Mouse (Mus musculus) CD4-positive, CD25-positive, alpha-beta regulatory T cell, adult 4 months (primary cell): ENCODE results near the gene Gm44790. TPM values are rescaled to one million over a fixed set of nuclear protein-coding genes. Genes with fewer than 3 reads are reported as not detected.
"Not testable (repeated sequence)": the region's sequence is repeated elsewhere in the genome, so short reads cannot be mapped to it uniquely, and the experiment has no call there.

Source experiments
- ATAC-seq: one replicate; pipeline ENCODE4 v1.8.0; 2017
- polyA plus RNA-seq, 2 experiments: library from polyadenylated mRNA; unstranded; fragments of 100-300 nt; shearing (Covaris generic); gene quantifications; one replicate each; pipeline ENCODE4 v1.2.1; 2017

Gene Gm44790
- polyA plus RNA-seq, 2 experiments from 2014 or later = not detected

GRCm38 (mm10) chr6:86474646-86475181, 48.3 kb downstream of the Gm44790 start:
- no peak for ATAC-seq

GRCm38 (mm10) chr6:86475462-86476167, 49.2 kb downstream of the Gm44790 start:
- ATAC-seq = no peak

- no peak for ATAC-seq
These were observed 50.5 kb downstream of the Gm44790 start for GRCm38 (mm10) chr6:86476931-86477330.

- ATAC-seq = no peak
These were observed 52.9 kb downstream of the Gm44790 start for GRCm38 (mm10) chr6:86479311-86479710.

GRCm38 (mm10) chr6:86479816-86480188, 53.3 kb downstream of the Gm44790 start:
- no peak for ATAC-seq

- ATAC-seq = no peak
These were observed 53.9 kb downstream of the Gm44790 start for GRCm38 (mm10) chr6:86480189-86480831.

- no peak for ATAC-seq
These were observed 55.4 kb downstream of the Gm44790 start for GRCm38 (mm10) chr6:86481871-86482270.

- no peak for ATAC-seq
These were observed 59.6 kb downstream of the Gm44790 start for GRCm38 (mm10) chr6:86485943-86486640.

GRCm38 (mm10) chr6:86487358-86488148, 61.1 kb downstream of the Gm44790 start:
- ATAC-seq = peak; percentile 87

- no peak for ATAC-seq
These were observed 61.7 kb downstream of the Gm44790 start for GRCm38 (mm10) chr6:86488149-86488485.

GRCm38 (mm10) chr6:86489945-86490344, 63.5 kb downstream of the Gm44790 start:
- ATAC-seq = no peak

GRCm38 (mm10) chr6:86490413-86490812, 64.0 kb downstream of the Gm44790 start:
- ATAC-seq = not testable (repeated sequence)

- ATAC-seq = no peak
These were observed 67.2 kb downstream of the Gm44790 start for GRCm38 (mm10) chr6:86493469-86494263.

GRCm38 (mm10) chr6:86494767-86495166, 68.3 kb downstream of the Gm44790 start:
- ATAC-seq = no peak

Other genes starting within 250 kb of the Gm44790 start
- under 1 TPM in 1 of 2 experiments, not detected in 1; 0.30 TPM for gene Tgfa, start 231.4 kb upstream of the Gm44790 start, polyA plus RNA-seq
- gene Fam136a, start 61.0 kb upstream of the Gm44790 start, polyA plus RNA-seq = 10 to 100 TPM; 56.6 to 65.9 TPM
- gene Snrpg, start 55.4 kb upstream of the Gm44790 start, polyA plus RNA-seq = 100 to 1,000 TPM; 319 to 477 TPM
- gene Pcyox1, start 29.5 kb upstream of the Gm44790 start, polyA plus RNA-seq = 10 to 100 TPM in 1 of 2 experiments, 1 to 10 TPM in 1; 8.5 to 10.4 TPM
- 100 to 1,000 TPM; 117 to 139 TPM for gene Tia1, start 22.4 kb upstream of the Gm44790 start, polyA plus RNA-seq
- gene C87436, start 11.7 kb downstream of the Gm44790 start, polyA plus RNA-seq = 10 to 100 TPM; 41.0 to 43.8 TPM
- 10 to 100 TPM; 18.5 to 35.3 TPM for gene Pcbp1, start 99.7 kb downstream of the Gm44790 start, polyA plus RNA-seq
- gene Asprv1, start 201.5 kb downstream of the Gm44790 start, polyA plus RNA-seq = under 1 TPM in 1 of 2 experiments, not detected in 1; 0.20 TPM
- 10 to 100 TPM; 17.8 to 21.8 TPM for gene Mxd1, start 242.5 kb downstream of the Gm44790 start, polyA plus RNA-seq